In the genomic region with DNA sequence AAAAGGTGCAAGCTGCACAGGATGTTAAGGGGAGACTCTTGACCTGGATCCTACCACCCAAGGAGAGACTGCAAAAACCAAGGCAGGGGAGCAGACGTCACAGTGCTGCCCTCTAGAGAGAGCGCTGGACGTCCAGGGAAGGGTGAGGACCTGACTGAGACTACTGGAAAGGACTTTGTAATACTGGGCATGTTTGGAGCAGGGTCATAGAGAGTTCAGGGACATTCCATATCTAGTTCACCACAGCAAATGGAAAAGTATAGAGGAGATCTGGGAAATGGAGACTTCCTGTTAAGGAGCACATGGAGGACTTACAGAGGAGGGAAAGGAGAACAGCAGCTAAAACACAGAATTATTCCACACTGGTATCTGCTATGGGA, we compare ENCODE assay signal across 12 mouse cellular contexts. TPM values are rescaled to one million over a fixed set of nuclear protein-coding genes. Genes with fewer than 3 reads are reported as not detected.
DNase-seq lines count a peak whose midpoint lies in the region; ATAC-seq and TF ChIP-seq lines count a peak whose summit lies in the region.
"Had no signal": no experiment of that assay in that cellular context is flagged by ENCODE, and none has a peak within 500 bp of the region (broad histone marks: within the 10 kb centered on the region; RNA-seq: fewer than 3 reads in every experiment).

No protein-coding gene starts in this region.

- TF ChIP-seq POLR2A in bone marrow, adult 2 months (IDR thresholded peaks at IDR 0.05; ENCODE audit: borderline replicate concordance, control insufficient read depth, low read depth, low read length), result no peak

- H3K4me3 ChIP-seq in bone marrow, adult 2 months (replicated peaks; ENCODE audit: control insufficient read depth, low read depth, low read length), result no peak overlapping the region
- H3K4me3 ChIP-seq in embryonic facial prominence, embryonic 10.5 days, result no peak overlapping the region
- no peak overlapping the region for H3K4me3 ChIP-seq in midbrain, embryonic 13.5 days (replicated peaks)

- H3K27ac ChIP-seq in bone marrow, adult 2 months (ENCODE audit: control insufficient read depth, insufficient read depth, low read depth, low read length, poor library complexity), result peak overlapping the region; percentile 51
- 0 out of 2 replicates have a peak overlapping the region, but pooled peaks have one; percentile 49 for H3K27ac ChIP-seq in embryonic facial prominence, embryonic 10.5 days (replicated peaks)
- H3K27ac ChIP-seq in midbrain, embryonic 13.5 days, result no peak overlapping the region

- no peaks in the 10 kb centered on the region for H3K27me3 ChIP-seq in embryonic facial prominence, embryonic 10.5 days (replicated peaks; ENCODE audit: low read depth, poor library complexity, severe bottlenecking)
- no peaks in the 10 kb centered on the region for H3K27me3 ChIP-seq in midbrain, embryonic 13.5 days

- peaks cover 16% of the 10 kb centered on the region for H3K4me1 ChIP-seq in bone marrow, adult 2 months (ENCODE audit: control insufficient read depth, insufficient read depth, low read length)
- peaks cover 16% of the 10 kb centered on the region for H3K4me1 ChIP-seq in embryonic facial prominence, embryonic 10.5 days
- H3K4me1 ChIP-seq in midbrain, embryonic 13.5 days (replicated peaks), result no peaks in the 10 kb centered on the region; the same call in 1 of the 2 replicates

- no peak overlapping the region for H3K9ac ChIP-seq in midbrain, embryonic 13.5 days (replicated peaks)

- H3K36me3 ChIP-seq in embryonic facial prominence, embryonic 10.5 days (replicated peaks), result no peaks in the 10 kb centered on the region
- H3K36me3 ChIP-seq in midbrain, embryonic 13.5 days, result no peaks in the 10 kb centered on the region

- no peak for TF ChIP-seq CTCF in bone marrow, adult 2 months (IDR thresholded peaks at IDR 0.05; ENCODE audit: control insufficient read depth, insufficient read depth, low read length)

- H3K9me3 ChIP-seq in embryonic facial prominence, embryonic 10.5 days, result no peaks in the 10 kb centered on the region
- no peaks in the 10 kb centered on the region for H3K9me3 ChIP-seq in midbrain, embryonic 13.5 days

- no peak overlapping the region for H3K4me2 ChIP-seq in midbrain, embryonic 13.5 days (replicated peaks)

- no peak for ATAC-seq in midbrain, embryonic 13.5 days
- ATAC-seq: forebrain, embryonic 14.5 days; inflammation-experienced regulatory T-cells, adult 6 months had no signal

- WGBS in bone marrow, adult 2 months, result 61% methylated on average over 3 of the region's 3 CpGs
- 36% methylated on average over 3 of the region's 3 CpGs for WGBS in embryonic facial prominence, embryonic 10.5 days
- 35% methylated on average over 3 of the region's 3 CpGs for WGBS in midbrain, embryonic 13.5 days

- peak; percentile 38 for DNase-seq in kidney, adult 9 months
- no peak for DNase-seq in kidney, adult 18-20 months
- DNase-seq in embryonic facial prominence, embryonic 10.5 days (ENCODE audit: low spot score), result no peak
- peak; percentile 56 to 70 for DNase-seq in kidney, postnatal 25 days
- no peak for DNase-seq in cerebellum, adult 9-10 months
- DNase-seq: cerebellum, adult 8-10 months; gastrocnemius, postnatal 14 days; layer of hippocampus, postnatal 36 days had no signal

RNA-seq across cellular contexts. Expression of gene Rcsd1, which starts 29.9 kb away (rescaled TPM):
- 51.6 and 119 TPM in 2 replicates for polyA plus RNA-seq in bone marrow, adult 2 months (2011; ENCODE audit: insufficient read depth, insufficient read length, low replicate concordance, missing spikeins)
- 10.3 and 10.8 TPM in 2 replicates for polyA plus RNA-seq in embryonic facial prominence, embryonic 10.5 days (2016; fragmentation: Nextera tagmentation; extraction: Ambion mirVana)
- polyA plus RNA-seq in midbrain, embryonic 13.5 days (2015; fragmentation: Nextera tagmentation; extraction: Ambion mirVana), result 8.0 and 8.3 TPM in 2 replicates

RNA-seq across cellular contexts. Expression of gene Mpzl1, which starts 45.3 kb away (rescaled TPM):
- polyA plus RNA-seq in bone marrow, adult 2 months (2011; ENCODE audit: insufficient read depth, insufficient read length, low replicate concordance, missing spikeins), result 5.8 and 20.7 TPM in 2 replicates
- 138 and 139 TPM in 2 replicates for polyA plus RNA-seq in embryonic facial prominence, embryonic 10.5 days (2016; fragmentation: Nextera tagmentation; extraction: Ambion mirVana)
- polyA plus RNA-seq in midbrain, embryonic 13.5 days (2015; fragmentation: Nextera tagmentation; extraction: Ambion mirVana), result 135 and 147 TPM in 2 replicates

Comparison
In these comparisons a context has a peak if more than half of its experiments do, and no peak if none do; other contexts are left out.
1. DNase-seq: peak in kidney, adult 9 months (single experiment) and kidney, postnatal 25 days (2 of 2); none in kidney, adult 18-20 months (single experiment), embryonic facial prominence, embryonic 10.5 days (single experiment) and cerebellum, adult 9-10 months (single experiment).